Mouse (Mus musculus) cerebellum, adult 2 months (tissue): ENCODE measurements around the gene Ap3m1. TPM values are rescaled to one million over a fixed set of nuclear protein-coding genes. Genes with fewer than 3 reads are reported as not detected.
A peak's percentile ranks its signal among the peaks of the same experiment; 100 is the strongest.

Source experiments
- DNase-seq, 2 experiments: peaks; one replicate each; pipeline ENCODE4 v3.0.0; 2021
- H3K27ac ChIP-seq: fragments of 200-500 bp; 2 replicates; pipeline ENCODE4 v1.5.1; 2012; ENCODE audit warnings: low read length, control low read depth, inconsistent platforms; ENCODE audit not compliant: insufficient read depth
- H3K27me3 ChIP-seq: fragments of 200-500 bp; 2 replicates; pipeline ENCODE4 v1.6.1; 2012; ENCODE audit warnings: inconsistent platforms, mild to moderate bottlenecking, low read length, moderate library complexity; ENCODE audit not compliant: control insufficient read depth, insufficient read depth
- H3K4me1 ChIP-seq: fragments of 200-500 bp; 2 replicates; pipeline ENCODE4 v1.6.1; 2011; ENCODE audit warnings: low read length; ENCODE audit not compliant: control insufficient read depth, insufficient read depth
- H3K4me3 ChIP-seq: fragments of 200-500 bp; replicated peaks from 2 replicates; pipeline ENCODE3; 2011; ENCODE audit warnings: mild to moderate bottlenecking, low read depth, low read length, control low read depth; ENCODE audit not compliant: insufficient read depth
- CTCF ChIP-seq: fragments of 200-500 bp; IDR thresholded peaks from 2 replicates; pipeline ENCODE4 v1.5.1; 2011; ENCODE audit warnings: low read depth, mild to moderate bottlenecking, control low read depth, low read length, moderate library complexity, borderline replicate concordance; ENCODE audit not compliant: insufficient read depth
- POLR2A ChIP-seq: fragments of 200-500 bp; IDR thresholded peaks from 2 replicates; pipeline ENCODE4 v1.6.1; 2011; ENCODE audit warnings: low read length, control low read depth, borderline replicate concordance; ENCODE audit not compliant: insufficient read depth
- WGBS: fragments of 180-500 bp; shearing (Covaris S2); methylation state at CpG from one replicate; pipeline ENCODE4 v1.1.7; 2018; 5-methylcytosine and 5-hydroxymethylcytosine counted together
- polyA plus RNA-seq: library from polyadenylated mRNA; depleted of rRNA; stranded (reverse); fragments of >200 nt; gene quantifications from 2 replicates; pipeline ENCODE4 v1.2.3, GENCODE M21; 2012

Ap3m1 gene
- polyA plus RNA-seq, 1 experiment, result 66.0 TPM

DNA sequence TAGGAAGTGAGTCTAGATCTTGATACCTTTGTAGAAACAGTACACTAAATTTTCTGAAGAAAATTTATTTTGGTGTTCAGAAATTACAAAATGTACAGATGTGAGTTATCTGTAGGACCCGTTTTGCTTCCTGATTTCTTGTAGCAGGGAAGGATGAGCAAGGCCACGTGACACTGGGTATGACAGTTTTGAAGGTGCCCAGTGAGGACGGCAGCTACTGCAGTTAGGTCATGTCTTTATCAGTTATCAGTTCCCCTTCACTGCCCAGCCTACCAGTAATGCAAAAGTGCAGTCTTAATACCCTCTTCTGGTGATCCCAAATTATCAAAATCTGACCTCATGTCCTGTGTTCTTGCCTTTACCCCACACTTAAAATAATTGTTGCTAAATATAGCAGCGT is 25.6 kb upstream of the Ap3m1 start:
- no peak overlapping the region for H3K4me3 ChIP-seq
- no peak for TF ChIP-seq POLR2A
- TF ChIP-seq CTCF, result no peak
- 92% methylated on average over 4 of the region's 4 CpGs for WGBS
- H3K27ac ChIP-seq, result no peak overlapping the region
- no peaks in the 10 kb centered on the region for H3K4me1 ChIP-seq
- DNase-seq, result no peak
- no peaks in the 10 kb centered on the region for H3K27me3 ChIP-seq

DNA sequence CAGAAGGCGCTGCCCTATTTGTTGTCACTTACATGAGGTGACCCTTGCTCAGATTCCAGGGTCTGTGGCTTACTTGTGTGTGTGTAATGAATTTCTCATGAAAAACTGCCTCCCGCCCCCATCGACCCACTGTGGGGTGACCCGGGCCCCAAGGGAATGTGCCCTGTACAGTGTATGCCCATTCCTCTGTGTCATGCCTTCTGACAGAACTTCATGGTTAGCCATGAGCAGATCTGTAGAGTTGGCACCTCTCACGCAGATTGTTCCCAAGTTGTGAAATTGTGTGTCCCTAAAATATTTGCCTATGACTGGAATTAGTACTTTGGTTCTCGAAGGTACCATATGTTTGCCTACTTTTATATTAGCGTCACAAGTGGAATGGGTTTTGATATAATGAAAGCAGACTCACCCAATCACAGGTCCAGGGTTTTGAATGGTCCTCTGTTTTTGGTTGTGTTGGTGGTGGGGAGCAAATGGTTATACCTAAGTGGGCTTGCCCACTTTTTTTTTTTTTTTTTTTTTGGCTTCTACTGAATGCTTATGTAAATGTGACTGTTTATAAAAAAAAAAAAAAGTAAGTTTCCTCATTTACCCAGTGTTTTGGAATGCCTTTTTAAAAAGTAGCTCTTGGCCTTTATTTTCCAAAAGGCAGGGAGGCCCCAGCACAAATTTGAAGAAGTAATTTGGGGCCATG is 24.3 kb upstream of the Ap3m1 start:
- Histone ChIP-seq H3K4me1 (no peaks in the 10 kb centered on the region), H3K27ac (no peak overlapping the region; the same call in 1 of the 2 replicates), H3K27me3 (no peaks in the 10 kb centered on the region), H3K4me3 (peak overlapping the region; percentile 71)
- no peak for DNase-seq
- 23% methylated on average over 7 of the region's 7 CpGs for WGBS
- TF ChIP-seq CTCF (no peak), POLR2A (no peak)

DNA sequence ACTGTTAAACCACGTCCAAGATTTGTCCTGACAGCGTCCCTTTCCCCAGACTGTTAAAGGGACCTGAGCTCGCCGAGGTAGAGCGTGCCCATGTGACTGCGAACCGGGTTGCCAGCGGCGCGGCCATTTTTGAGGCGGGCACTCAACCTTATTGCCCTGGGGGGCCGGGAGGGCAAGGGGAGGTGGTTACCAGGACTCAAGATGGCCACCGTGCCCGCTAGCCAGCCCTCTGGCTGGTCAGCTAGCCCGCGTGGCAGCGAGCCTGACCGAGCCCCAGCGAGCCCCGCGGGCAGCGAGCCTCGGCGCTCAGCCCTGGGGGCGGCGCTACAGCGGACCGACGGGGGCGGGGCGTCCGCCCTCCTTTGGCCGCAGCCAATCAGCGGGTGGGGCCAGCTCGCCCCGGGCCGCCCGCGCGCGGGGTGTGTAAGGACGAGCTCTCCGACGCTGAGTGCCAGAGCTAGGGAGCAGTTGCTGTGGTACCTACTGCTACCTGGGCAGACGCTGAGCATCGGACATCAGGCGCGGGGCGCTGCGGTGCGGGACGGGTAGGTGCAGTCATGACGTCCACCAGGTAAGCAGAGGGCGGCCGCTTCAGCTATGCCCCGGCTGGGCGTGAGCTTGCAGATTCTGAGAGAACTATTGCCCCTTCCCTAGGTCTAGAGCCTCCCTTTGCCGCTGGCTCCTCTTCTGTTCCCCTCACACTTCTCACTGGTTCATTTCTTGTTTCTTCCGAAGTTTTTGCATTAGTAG is 23.6 kb upstream of the Ap3m1 start:
- Histone ChIP-seq H3K4me1 (no peaks in the 10 kb centered on the region), H3K27ac (peak overlapping the region; percentile 21), H3K27me3 (no peaks in the 10 kb centered on the region), H3K4me3 (peak overlapping the region; percentile 71)
- peak; percentile 56 for TF ChIP-seq POLR2A
- no peak for TF ChIP-seq CTCF
- peak; percentile 93 to 95 for DNase-seq
- WGBS, result under 1% methylated on average over 58 of the region's 59 CpGs

DNA sequence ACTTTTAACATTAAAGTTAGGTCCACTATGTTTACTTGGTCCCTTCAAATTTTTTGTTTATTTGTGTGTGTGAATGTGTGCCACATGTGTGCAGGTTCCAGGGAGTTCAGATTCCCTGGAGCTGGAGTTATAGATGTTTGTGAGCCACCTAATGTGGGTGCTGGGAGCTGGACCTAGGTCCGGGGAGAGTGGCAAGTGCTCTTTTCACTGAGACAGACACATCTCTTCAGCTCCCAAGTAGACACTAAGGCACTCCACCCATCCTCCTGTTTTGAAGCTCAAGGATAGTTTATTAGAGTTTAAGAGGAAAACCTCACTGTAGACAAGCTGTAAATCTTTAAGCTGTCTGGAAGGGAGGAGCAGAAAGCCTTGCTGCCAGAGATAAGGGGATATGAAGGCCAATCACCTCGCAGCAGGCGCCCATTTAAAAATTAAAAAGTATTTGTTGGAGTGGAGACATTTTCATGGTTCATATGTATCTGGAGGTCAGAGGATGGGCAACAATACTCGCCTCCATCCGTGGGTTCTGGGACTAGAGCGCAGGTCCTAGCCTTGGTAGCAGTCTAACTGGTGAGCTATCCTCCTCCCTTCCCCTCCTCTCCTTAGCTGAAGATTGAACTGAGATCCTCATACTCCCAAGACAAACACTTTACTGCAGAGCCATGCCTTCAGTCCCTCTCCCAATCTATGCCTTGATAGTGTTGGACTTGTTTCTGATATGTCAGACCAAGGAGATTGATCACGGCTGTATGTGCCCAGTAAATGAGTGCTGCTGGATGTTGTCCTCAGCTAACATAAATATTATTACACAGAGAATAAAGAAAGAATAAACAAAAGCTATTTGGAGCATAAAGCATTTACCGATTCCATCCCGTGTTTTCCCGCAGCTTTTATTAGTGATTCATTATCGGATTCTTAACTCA is 22.4 kb upstream of the Ap3m1 start:
- no peak overlapping the region for H3K4me3 ChIP-seq
- DNase-seq, result peak in 1 of 2 experiments; percentile 13

DNA sequence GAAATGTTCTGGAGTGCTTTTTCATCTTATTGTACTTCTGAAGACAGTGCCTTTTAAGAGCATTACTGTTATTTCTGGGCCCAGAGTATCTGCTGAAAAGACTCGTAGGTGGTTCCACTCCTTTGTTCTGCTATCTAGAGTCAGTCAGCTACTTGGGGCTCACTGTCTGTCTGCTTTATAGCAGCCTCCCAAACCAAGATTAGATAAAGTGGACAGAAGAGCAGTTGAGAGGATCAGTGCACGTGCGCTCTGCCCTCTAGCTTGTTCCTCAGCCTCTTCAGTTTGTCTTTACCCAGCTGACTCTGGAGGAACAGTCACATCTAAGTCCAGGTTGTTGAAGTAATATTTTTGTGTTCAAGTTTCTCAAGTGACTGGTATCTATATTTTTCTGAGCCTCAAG is 21.7 kb upstream of the Ap3m1 start:
- Histone ChIP-seq H3K4me1 (no peaks in the 10 kb centered on the region), H3K4me3 (no peak overlapping the region), H3K27me3 (no peaks in the 10 kb centered on the region), H3K27ac (no peak overlapping the region)
- DNase-seq, result no peak
- WGBS, result 80% methylated on average over 3 of the region's 3 CpGs
- TF ChIP-seq CTCF, result no peak
- no peak for TF ChIP-seq POLR2A

More for the DNA sequence above, 22.4 kb upstream of the Ap3m1 start:
- no peaks in the 10 kb centered on the region for H3K4me1 ChIP-seq
- H3K27ac ChIP-seq, result no peak overlapping the region
- no peak for TF ChIP-seq CTCF
- no peak for TF ChIP-seq POLR2A
- no peaks in the 10 kb centered on the region for H3K27me3 ChIP-seq
- WGBS, result 72% methylated on average over 11 of the region's 11 CpGs

DNA sequence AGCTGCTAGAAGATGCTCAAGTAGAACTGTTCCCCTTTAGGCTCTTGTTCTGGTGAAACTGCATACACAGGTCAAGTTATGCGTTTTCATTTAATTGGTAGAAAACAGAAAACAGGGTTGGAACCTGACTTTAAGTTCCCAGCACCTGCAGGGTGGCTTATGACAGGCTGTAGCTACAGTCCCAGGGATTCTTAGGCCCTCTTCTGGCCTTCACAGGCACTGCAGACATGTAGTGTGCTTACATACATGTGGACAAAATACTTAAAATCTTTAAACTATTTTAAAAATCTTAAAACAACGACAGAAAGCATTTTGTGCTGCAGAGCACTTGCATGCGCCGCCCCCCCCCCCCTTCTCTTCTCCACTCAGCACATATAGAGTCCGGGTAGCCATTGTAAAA is 17.3 kb upstream of the Ap3m1 start:
- H3K27ac ChIP-seq, result no peak overlapping the region
- no peak for TF ChIP-seq POLR2A
- no peak for TF ChIP-seq CTCF
- DNase-seq, result no peak
- H3K4me1 ChIP-seq, result no peaks in the 10 kb centered on the region
- WGBS, result 88% methylated on average over 5 of the region's 5 CpGs
- no peaks in the 10 kb centered on the region for H3K27me3 ChIP-seq
- no peak overlapping the region for H3K4me3 ChIP-seq

DNA sequence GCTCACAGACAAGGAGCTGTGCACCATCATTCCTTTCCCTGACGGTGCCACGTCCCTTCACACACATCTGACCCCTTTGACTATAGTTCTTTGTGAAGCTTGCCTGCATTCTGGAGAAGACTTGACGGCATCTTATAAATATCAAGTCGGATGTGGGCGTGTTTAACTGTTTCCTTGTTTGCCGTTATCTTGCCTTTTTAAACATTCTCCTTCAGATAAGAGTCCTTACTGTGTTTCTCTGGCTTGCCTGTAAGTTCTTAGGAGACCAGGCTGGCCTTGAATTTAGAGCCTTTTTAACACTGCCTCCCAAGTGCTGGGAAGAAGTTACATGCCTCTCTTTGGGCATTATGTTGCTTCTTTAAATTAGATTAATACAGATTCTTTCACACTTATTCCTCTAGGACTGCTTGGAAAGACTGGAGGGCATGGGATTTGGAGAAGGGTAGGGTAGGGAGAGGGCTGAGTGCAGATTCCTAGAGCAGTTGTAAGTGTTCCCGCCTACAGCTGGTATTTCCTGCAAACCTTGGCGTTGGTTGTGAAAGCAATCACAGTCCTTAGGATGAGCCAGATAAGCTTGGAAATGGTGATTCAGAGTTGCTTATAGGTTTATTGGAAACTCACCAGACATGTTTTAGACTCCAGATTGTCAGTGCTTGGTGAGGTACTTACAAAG is 13.3 kb upstream of the Ap3m1 start:
- no peak for DNase-seq
- Histone ChIP-seq H3K27ac (no peak overlapping the region), H3K4me1 (no peaks in the 10 kb centered on the region), H3K27me3 (no peaks in the 10 kb centered on the region), H3K4me3 (no peak overlapping the region)
- TF ChIP-seq POLR2A (no peak), CTCF (no peak)
- WGBS, result 82% methylated on average over 8 of the region's 8 CpGs
